Mouse (Mus musculus): ENCODE results near the gene Hs3st6. TPM values are rescaled to one million over a fixed set of nuclear protein-coding genes. Genes with fewer than 3 reads are reported as not detected.

Hs3st6 gene
- polyA plus RNA-seq, 1 experiment: 0.72 TPM

GRCm38 (mm10) chr17:24742307-24742706 is 10.5 kb upstream of the Hs3st6 start:
- Histone ChIP-seq H3K4me3 (ENCODE audit: low read depth, low read length) (no peak overlapping the region), H3K9ac (ENCODE audit: low read depth, poor library complexity, severe bottlenecking) (no peak overlapping the region), H3K36me3 (ENCODE audit: control insufficient read depth, insufficient read depth, low read length, poor library complexity, severe bottlenecking) (no peaks in the 10 kb centered on the region), H3K9me3 (replicated peaks; ENCODE audit: control insufficient read depth, insufficient read depth, low read length, poor library complexity, severe bottlenecking) (no peaks in the 10 kb centered on the region), H3K4me1 (ENCODE audit: control insufficient read depth, insufficient read depth, low read length) (no peaks in the 10 kb centered on the region), H3K27me3 (ENCODE audit: control insufficient read depth, insufficient read depth, low read length, poor library complexity, severe bottlenecking) (no peaks in the 10 kb centered on the region), H3K27ac (ENCODE audit: insufficient read depth, low read length) (no peak overlapping the region)
- no peak for TF ChIP-seq CTCF (IDR thresholded peaks at IDR 0.05; ENCODE audit: low read depth, low read length)
- no peak for TF ChIP-seq POLR2A (IDR thresholded peaks at IDR 0.05; ENCODE audit: insufficient read depth, low read length)
- no peak for TF ChIP-seq EP300 (IDR thresholded peaks at IDR 0.05; ENCODE audit: insufficient read depth, low read depth, low read length)

- H3K27ac ChIP-seq (ENCODE audit: insufficient read depth, low read length): no peak overlapping the region
- TF ChIP-seq CTCF (IDR thresholded peaks at IDR 0.05; ENCODE audit: low read depth, low read length) (no peak), POLR2A (IDR thresholded peaks at IDR 0.05; ENCODE audit: insufficient read depth, low read length) (no peak), EP300 (IDR thresholded peaks at IDR 0.05; ENCODE audit: insufficient read depth, low read depth, low read length) (no peak)
- H3K9ac ChIP-seq (ENCODE audit: low read depth, poor library complexity, severe bottlenecking): no peak overlapping the region
- H3K4me3 ChIP-seq (ENCODE audit: low read depth, low read length): no peak overlapping the region
- H3K27me3 ChIP-seq (ENCODE audit: control insufficient read depth, insufficient read depth, low read length, poor library complexity, severe bottlenecking): no peaks in the 10 kb centered on the region
- H3K4me1 ChIP-seq (ENCODE audit: control insufficient read depth, insufficient read depth, low read length): no peaks in the 10 kb centered on the region
- no peaks in the 10 kb centered on the region for H3K36me3 ChIP-seq (ENCODE audit: control insufficient read depth, insufficient read depth, low read length, poor library complexity, severe bottlenecking)
- H3K9me3 ChIP-seq (replicated peaks; ENCODE audit: control insufficient read depth, insufficient read depth, low read length, poor library complexity, severe bottlenecking): no peaks in the 10 kb centered on the region
Measured at GRCm38 (mm10) chr17:24743896-24744295, 8.9 kb upstream of the Hs3st6 start.

GRCm38 (mm10) chr17:24744381-24744780 is 8.4 kb upstream of the Hs3st6 start:
- Histone ChIP-seq H3K4me1 (ENCODE audit: control insufficient read depth, insufficient read depth, low read length) (no peaks in the 10 kb centered on the region), H3K9ac (ENCODE audit: low read depth, poor library complexity, severe bottlenecking) (no peak overlapping the region), H3K4me3 (ENCODE audit: low read depth, low read length) (no peak overlapping the region), H3K36me3 (ENCODE audit: control insufficient read depth, insufficient read depth, low read length, poor library complexity, severe bottlenecking) (no peaks in the 10 kb centered on the region), H3K27me3 (ENCODE audit: control insufficient read depth, insufficient read depth, low read length, poor library complexity, severe bottlenecking) (no peaks in the 10 kb centered on the region), H3K9me3 (replicated peaks; ENCODE audit: control insufficient read depth, insufficient read depth, low read length, poor library complexity, severe bottlenecking) (no peaks in the 10 kb centered on the region), H3K27ac (ENCODE audit: insufficient read depth, low read length) (no peak overlapping the region)
- no peak for TF ChIP-seq EP300 (IDR thresholded peaks at IDR 0.05; ENCODE audit: insufficient read depth, low read depth, low read length)
- TF ChIP-seq POLR2A (IDR thresholded peaks at IDR 0.05; ENCODE audit: insufficient read depth, low read length): no peak
- no peak for TF ChIP-seq CTCF (IDR thresholded peaks at IDR 0.05; ENCODE audit: low read depth, low read length)

- no peak overlapping the region for H3K27ac ChIP-seq (ENCODE audit: insufficient read depth, low read length)
- H3K9ac ChIP-seq (ENCODE audit: low read depth, poor library complexity, severe bottlenecking): no peak overlapping the region
- H3K36me3 ChIP-seq (ENCODE audit: control insufficient read depth, insufficient read depth, low read length, poor library complexity, severe bottlenecking): no peaks in the 10 kb centered on the region
- no peak overlapping the region for H3K4me3 ChIP-seq (ENCODE audit: low read depth, low read length)
- TF ChIP-seq EP300 (IDR thresholded peaks at IDR 0.05; ENCODE audit: insufficient read depth, low read depth, low read length) (no peak), CTCF (IDR thresholded peaks at IDR 0.05; ENCODE audit: low read depth, low read length) (peak; percentile 93)
- H3K27me3 ChIP-seq (ENCODE audit: control insufficient read depth, insufficient read depth, low read length, poor library complexity, severe bottlenecking): no peaks in the 10 kb centered on the region
- no peaks in the 10 kb centered on the region for H3K4me1 ChIP-seq (ENCODE audit: control insufficient read depth, insufficient read depth, low read length)
- H3K9me3 ChIP-seq (replicated peaks; ENCODE audit: control insufficient read depth, insufficient read depth, low read length, poor library complexity, severe bottlenecking): no peaks in the 10 kb centered on the region
Measured at GRCm38 (mm10) chr17:24745526-24746497, 7.0 kb upstream of the Hs3st6 start.

GRCm38 (mm10) chr17:24746986-24747385 is 5.8 kb upstream of the Hs3st6 start:
- no peaks in the 10 kb centered on the region for H3K9me3 ChIP-seq (replicated peaks; ENCODE audit: control insufficient read depth, insufficient read depth, low read length, poor library complexity, severe bottlenecking)
- H3K4me1 ChIP-seq (ENCODE audit: control insufficient read depth, insufficient read depth, low read length): no peaks in the 10 kb centered on the region
- H3K27ac ChIP-seq (ENCODE audit: insufficient read depth, low read length): no peak overlapping the region
- H3K27me3 ChIP-seq (ENCODE audit: control insufficient read depth, insufficient read depth, low read length, poor library complexity, severe bottlenecking): no peaks in the 10 kb centered on the region
- H3K36me3 ChIP-seq (ENCODE audit: control insufficient read depth, insufficient read depth, low read length, poor library complexity, severe bottlenecking): no peaks in the 10 kb centered on the region
- H3K9ac ChIP-seq (ENCODE audit: low read depth, poor library complexity, severe bottlenecking): no peak overlapping the region
- no peak overlapping the region for H3K4me3 ChIP-seq (ENCODE audit: low read depth, low read length)
- TF ChIP-seq CTCF (IDR thresholded peaks at IDR 0.05; ENCODE audit: low read depth, low read length): no peak
- TF ChIP-seq POLR2A (IDR thresholded peaks at IDR 0.05; ENCODE audit: insufficient read depth, low read length): no peak
- no peak for TF ChIP-seq EP300 (IDR thresholded peaks at IDR 0.05; ENCODE audit: insufficient read depth, low read depth, low read length)

- TF ChIP-seq POLR2A (IDR thresholded peaks at IDR 0.05; ENCODE audit: insufficient read depth, low read length) (no peak), EP300 (IDR thresholded peaks at IDR 0.05; ENCODE audit: insufficient read depth, low read depth, low read length) (no peak), CTCF (IDR thresholded peaks at IDR 0.05; ENCODE audit: low read depth, low read length) (no peak)
- Histone ChIP-seq H3K9me3 (replicated peaks; ENCODE audit: control insufficient read depth, insufficient read depth, low read length, poor library complexity, severe bottlenecking) (no peaks in the 10 kb centered on the region), H3K27ac (ENCODE audit: insufficient read depth, low read length) (no peak overlapping the region), H3K36me3 (ENCODE audit: control insufficient read depth, insufficient read depth, low read length, poor library complexity, severe bottlenecking) (no peaks in the 10 kb centered on the region), H3K4me3 (ENCODE audit: low read depth, low read length) (no peak overlapping the region), H3K4me1 (ENCODE audit: control insufficient read depth, insufficient read depth, low read length) (no peaks in the 10 kb centered on the region), H3K9ac (ENCODE audit: low read depth, poor library complexity, severe bottlenecking) (no peak overlapping the region), H3K27me3 (ENCODE audit: control insufficient read depth, insufficient read depth, low read length, poor library complexity, severe bottlenecking) (no peaks in the 10 kb centered on the region)
Measured at GRCm38 (mm10) chr17:24751528-24751927, 1.3 kb upstream of the Hs3st6 start.
